Mouse (Mus musculus) G1E (cell line): ENCODE results near the gene Tmem175. TPM values are rescaled to one million over a fixed set of nuclear protein-coding genes. Genes with fewer than 3 reads are reported as not detected.

Source experiments
- ATAC-seq: 2 replicates; pipeline ENCODE4 v1.8.0; 2016; ENCODE audit warnings: mild to moderate bottlenecking; ENCODE audit not compliant: insufficient number of reproducible peaks, poor library complexity, low FRiP score, severe bottlenecking; ENCODE audit errors: extremely low read depth
- DNase-seq: peaks from one replicate; pipeline ENCODE4 v3.0.0; 2012; ENCODE audit warnings: low spot score
- H3K27me3 ChIP-seq: 2 replicates; pipeline ENCODE4 v1.6.1; 2012; ENCODE audit warnings: mild to moderate bottlenecking, low read length, inconsistent platforms; ENCODE audit not compliant: insufficient read depth
- H3K36me3 ChIP-seq: replicated peaks from 2 replicates; pipeline ENCODE3; 2012; ENCODE audit warnings: mild to moderate bottlenecking, inconsistent platforms
- H3K4me1 ChIP-seq: 2 replicates; pipeline ENCODE4 v1.6.1; 2012; ENCODE audit warnings: low read depth, low read length, inconsistent platforms, mixed read lengths; ENCODE audit not compliant: insufficient read depth
- H3K4me3 ChIP-seq: 2 replicates; pipeline ENCODE4 v1.5.1; 2012; ENCODE audit warnings: low read depth, mild to moderate bottlenecking, inconsistent platforms, low read length, moderate library complexity, mixed read lengths
- H3K9me3 ChIP-seq: replicated peaks from 2 replicates; pipeline ENCODE4 v1.6.1; 2012; ENCODE audit warnings: inconsistent platforms
- CTCF ChIP-seq: IDR thresholded peaks from 2 replicates; pipeline ENCODE4 v1.5.1; 2012; ENCODE audit warnings: low read depth, low read length, inconsistent platforms, mixed read lengths
- GATA1 ChIP-seq: IDR thresholded peaks from 2 replicates; pipeline ENCODE4 v1.6.1; 2012; ENCODE audit warnings: borderline replicate concordance, low read length, inconsistent platforms, mixed read lengths
- GATA2 ChIP-seq: IDR thresholded peaks from 2 replicates; pipeline ENCODE4 v1.6.1; 2012; ENCODE audit warnings: low read depth, low read length, inconsistent platforms, borderline replicate concordance
- POLR2AphosphoS5 ChIP-seq: IDR thresholded peaks from 2 replicates; pipeline ENCODE4 v1.6.1; 2012; ENCODE audit warnings: low read depth, low read length, inconsistent platforms; ENCODE audit not compliant: insufficient replicate concordance
- TAL1 ChIP-seq: conservative IDR thresholded peaks from 2 replicates; pipeline ENCODE4 v1.6.1; 2012; ENCODE audit warnings: low read depth, low read length, inconsistent platforms, mixed read lengths
- polyA plus RNA-seq: library from polyadenylated mRNA; stranded (reverse); fragments of >175 nt; gene quantifications from 2 replicates; pipeline ENCODE4 v1.2.3, GENCODE M21; 2012
- total RNA-seq, 2 experiments: library from RNA; stranded (forward) in 1 of 2; stranded (reverse) in 1 of 2; fragments of 200-1000 nt in 1 of 2; fragments of >200 nt in 1 of 2; fragmentation: Nextera tagmentation in 1 of 2; gene quantifications; 2 replicates each; pipeline ENCODE4 v1.2.3; 2014 to 2017

The Tmem175 gene
- total and polyA plus RNA-seq, 3 experiments, result 4.4 to 51.5 (median 22.9) TPM

- no peak for DNase-seq
- ATAC-seq, result no peak
- peaks cover 33% of the 10 kb centered on the region for H3K36me3 ChIP-seq
- H3K4me3 ChIP-seq, result no peak overlapping the region
- H3K27me3 ChIP-seq, result no peaks in the 10 kb centered on the region
- peaks cover 40% of the 10 kb centered on the region for H3K4me1 ChIP-seq
- TF ChIP-seq CTCF, result no peak
- TF ChIP-seq GATA1, result no peak
- no peak for TF ChIP-seq POLR2AphosphoS5
- TF ChIP-seq GATA2, result no peak
- no peak for TF ChIP-seq TAL1
- no peaks in the 10 kb centered on the region for H3K9me3 ChIP-seq
Measured at GRCm38 (mm10) chr5:108695861-108696260, 66.3 kb downstream of the Tmem175 start.

DNA sequence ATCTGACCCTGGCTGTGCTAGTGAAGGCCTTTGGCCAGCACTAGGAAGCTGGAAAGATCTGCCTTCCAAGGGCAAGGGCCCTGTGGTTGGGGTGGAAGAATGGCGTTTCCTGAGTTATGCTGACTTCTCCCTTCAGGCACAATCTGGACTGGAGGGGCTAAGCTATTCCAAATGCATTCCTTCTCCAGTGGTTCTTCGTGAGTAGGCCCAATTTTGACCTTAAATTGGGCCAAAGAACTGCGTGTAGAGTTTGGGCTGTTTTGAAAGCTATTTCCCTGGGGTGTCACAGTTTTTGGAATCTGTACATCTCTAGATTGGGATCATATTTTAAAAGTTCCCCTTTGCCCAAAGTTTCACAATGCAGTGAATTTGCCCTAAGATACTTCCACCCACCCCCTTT lies 67.0 kb downstream of the Tmem175 start:
- ATAC-seq (no peak), DNase-seq (no peak)
- Histone ChIP-seq H3K27me3 (no peaks in the 10 kb centered on the region), H3K4me1 (peaks cover 37% of the 10 kb centered on the region), H3K9me3 (no peaks in the 10 kb centered on the region), H3K4me3 (no peak overlapping the region), H3K36me3 (peaks cover 36% of the 10 kb centered on the region)
- TF ChIP-seq POLR2AphosphoS5 (no peak), TAL1 (no peak), GATA1 (no peak), GATA2 (no peak), CTCF (no peak)

DNA sequence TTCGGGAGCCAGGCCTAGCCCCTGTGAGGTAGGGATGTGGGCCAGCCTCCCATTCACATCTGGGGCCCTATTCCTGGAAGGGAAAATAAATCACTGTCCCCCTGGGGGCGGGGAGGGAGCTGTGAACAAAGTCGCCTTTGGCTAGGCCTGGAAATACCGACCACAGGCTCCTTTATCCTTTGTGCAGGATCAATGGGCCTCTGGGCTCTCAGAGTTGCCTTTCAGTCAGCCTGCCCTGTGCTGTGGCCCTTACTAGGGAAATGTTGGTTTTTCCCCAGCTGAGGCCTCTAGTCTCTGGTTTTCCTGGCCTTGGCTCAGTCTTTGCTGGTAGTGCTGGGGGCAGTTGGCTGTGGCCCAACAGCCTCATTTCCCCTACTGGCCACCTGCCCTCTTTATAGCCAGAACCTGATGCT lies 67.8 kb downstream of the Tmem175 start:
- Histone ChIP-seq H3K4me3 (no peak overlapping the region), H3K9me3 (no peaks in the 10 kb centered on the region), H3K4me1 (peaks cover 34% of the 10 kb centered on the region), H3K36me3 (peaks cover 42% of the 10 kb centered on the region), H3K27me3 (no peaks in the 10 kb centered on the region)
- TF ChIP-seq GATA2, result no peak
- TF ChIP-seq CTCF, result no peak
- no peak for TF ChIP-seq GATA1
- TF ChIP-seq POLR2AphosphoS5, result no peak
- TF ChIP-seq TAL1, result no peak
- DNase-seq (no peak), ATAC-seq (no peak)

Other genes starting within 250 kb of the Tmem175 start
- gene Pde6b, start 241.4 kb upstream of the Tmem175 start, total RNA-seq (2014; fragmentation: Nextera tagmentation), result not detected in 2 replicates
- gene Pde6b, start 241.4 kb upstream of the Tmem175 start, total RNA-seq (2017), result 0.06 and 0.49 TPM in 2 replicates
- gene Pde6b, start 241.4 kb upstream of the Tmem175 start, polyA plus RNA-seq, result not detected in 2 replicates
- 30.0 and 31.6 TPM in 2 replicates for gene Atp5k, start 195.3 kb upstream of the Tmem175 start, total RNA-seq (2014; fragmentation: Nextera tagmentation)
- gene Atp5k, start 195.3 kb upstream of the Tmem175 start, total RNA-seq (2017), result 175 and 374 TPM in 2 replicates
- 49.1 and 74.2 TPM in 2 replicates for gene Atp5k, start 195.3 kb upstream of the Tmem175 start, polyA plus RNA-seq
- not detected in 2 replicates for gene Mfsd7a, start 180.9 kb upstream of the Tmem175 start, total RNA-seq (2014; fragmentation: Nextera tagmentation)
- gene Mfsd7a, start 180.9 kb upstream of the Tmem175 start, total RNA-seq (2017), result 0.05 TPM in 1 of 2 replicates, not detected in the other
- gene Mfsd7a, start 180.9 kb upstream of the Tmem175 start, polyA plus RNA-seq, result not detected in 2 replicates
- gene Pcgf3, start 168.5 kb upstream of the Tmem175 start, total RNA-seq (2014; fragmentation: Nextera tagmentation), result 18.5 and 23.4 TPM in 2 replicates
- gene Pcgf3, start 168.5 kb upstream of the Tmem175 start, total RNA-seq (2017), result 8.7 and 9.0 TPM in 2 replicates
- 9.4 and 10.3 TPM in 2 replicates for gene Pcgf3, start 168.5 kb upstream of the Tmem175 start, polyA plus RNA-seq
- not detected in 2 replicates for gene Cplx1, start 79.7 kb upstream of the Tmem175 start, total RNA-seq (2014; fragmentation: Nextera tagmentation)
- gene Cplx1, start 79.7 kb upstream of the Tmem175 start, total RNA-seq (2017), result 0.05 and 0.06 TPM in 2 replicates
- not detected in 2 replicates for gene Cplx1, start 79.7 kb upstream of the Tmem175 start, polyA plus RNA-seq
- 119 and 124 TPM in 2 replicates for gene Gak, start within 50 bp of the Tmem175 start, total RNA-seq (2014; fragmentation: Nextera tagmentation)
- gene Gak, start within 50 bp of the Tmem175 start, total RNA-seq (2017), result 108 and 116 TPM in 2 replicates
- 84.2 and 96.4 TPM in 2 replicates for gene Gak, start within 50 bp of the Tmem175 start, polyA plus RNA-seq
- 37.7 and 43.2 TPM in 2 replicates for gene Idua, start 30.6 kb downstream of the Tmem175 start, total RNA-seq (2014; fragmentation: Nextera tagmentation)
- gene Idua, start 30.6 kb downstream of the Tmem175 start, total RNA-seq (2017), result 6.2 TPM in 2 replicates
- gene Idua, start 30.6 kb downstream of the Tmem175 start, polyA plus RNA-seq, result 7.0 and 9.1 TPM in 2 replicates
- 6.9 and 12.3 TPM in 2 replicates for gene Dgkq, start 39.9 kb downstream of the Tmem175 start, total RNA-seq (2014; fragmentation: Nextera tagmentation)
- gene Dgkq, start 39.9 kb downstream of the Tmem175 start, total RNA-seq (2017), result 7.9 and 8.3 TPM in 2 replicates
- gene Dgkq, start 39.9 kb downstream of the Tmem175 start, polyA plus RNA-seq, result 3.9 and 4.5 TPM in 2 replicates
- gene Slc26a1, start 45.8 kb downstream of the Tmem175 start, total RNA-seq (2014; fragmentation: Nextera tagmentation), result 1.7 and 2.0 TPM in 2 replicates
- gene Slc26a1, start 45.8 kb downstream of the Tmem175 start, total RNA-seq (2017), result 0.87 and 0.93 TPM in 2 replicates
- gene Slc26a1, start 45.8 kb downstream of the Tmem175 start, polyA plus RNA-seq, result 0.88 and 1.2 TPM in 2 replicates
- 4.2 and 4.9 TPM in 2 replicates for gene Fgfrl1, start 62.6 kb downstream of the Tmem175 start, total RNA-seq (2014; fragmentation: Nextera tagmentation)
- 2.1 and 2.5 TPM in 2 replicates for gene Fgfrl1, start 62.6 kb downstream of the Tmem175 start, total RNA-seq (2017)
- gene Fgfrl1, start 62.6 kb downstream of the Tmem175 start, polyA plus RNA-seq, result 5.1 and 7.1 TPM in 2 replicates
- gene Rnf212, start 145.2 kb downstream of the Tmem175 start, total RNA-seq (2014; fragmentation: Nextera tagmentation), result not detected in 2 replicates
- not detected in 2 replicates for gene Rnf212, start 145.2 kb downstream of the Tmem175 start, total RNA-seq (2017)
- gene Rnf212, start 145.2 kb downstream of the Tmem175 start, polyA plus RNA-seq, result not detected in 2 replicates
- not detected in 2 replicates for gene Tmed11, start 165.6 kb downstream of the Tmem175 start, total RNA-seq (2014; fragmentation: Nextera tagmentation)
- gene Tmed11, start 165.6 kb downstream of the Tmem175 start, total RNA-seq (2017), result not detected in 2 replicates
- not detected in 2 replicates for gene Tmed11, start 165.6 kb downstream of the Tmem175 start, polyA plus RNA-seq
- gene Vmn2r8, start 179.1 kb downstream of the Tmem175 start, total RNA-seq (2014; fragmentation: Nextera tagmentation), result not detected in 2 replicates
- under 0.01 and 0.05 TPM in 2 replicates for gene Vmn2r8, start 179.1 kb downstream of the Tmem175 start, total RNA-seq (2017)
- gene Vmn2r8, start 179.1 kb downstream of the Tmem175 start, polyA plus RNA-seq, result not detected in 2 replicates
- not detected in 2 replicates for gene Vmn2r9, start 222.8 kb downstream of the Tmem175 start, total RNA-seq (2014; fragmentation: Nextera tagmentation)
- gene Vmn2r9, start 222.8 kb downstream of the Tmem175 start, total RNA-seq (2017), result under 0.01 and 0.05 TPM in 2 replicates
- gene Vmn2r9, start 222.8 kb downstream of the Tmem175 start, polyA plus RNA-seq, result not detected in 2 replicates